Mouse (Mus musculus): Measurements from ENCODE around the gene Cd274. TPM values are rescaled to one million over a fixed set of nuclear protein-coding genes. Genes with fewer than 3 reads are reported as not detected.

Gene Cd274
- total RNA-seq (2015) (7.7 and 12.5 TPM in 2 replicates), total RNA-seq (2017) (4.3 and 5.8 TPM in 2 replicates)

- ATAC-seq (replicated peaks; ENCODE audit: poor library complexity) = peak; percentile 93
Measured at GRCm38 (mm10) chr19:29366969-29367622, at the start of gene Cd274, which contains the start of gene Plgrkt. Gene Cd274 (plus strand): TSS chr19:29367455. Gene Plgrkt (minus strand): TSS chr19:29367390.

DNA sequence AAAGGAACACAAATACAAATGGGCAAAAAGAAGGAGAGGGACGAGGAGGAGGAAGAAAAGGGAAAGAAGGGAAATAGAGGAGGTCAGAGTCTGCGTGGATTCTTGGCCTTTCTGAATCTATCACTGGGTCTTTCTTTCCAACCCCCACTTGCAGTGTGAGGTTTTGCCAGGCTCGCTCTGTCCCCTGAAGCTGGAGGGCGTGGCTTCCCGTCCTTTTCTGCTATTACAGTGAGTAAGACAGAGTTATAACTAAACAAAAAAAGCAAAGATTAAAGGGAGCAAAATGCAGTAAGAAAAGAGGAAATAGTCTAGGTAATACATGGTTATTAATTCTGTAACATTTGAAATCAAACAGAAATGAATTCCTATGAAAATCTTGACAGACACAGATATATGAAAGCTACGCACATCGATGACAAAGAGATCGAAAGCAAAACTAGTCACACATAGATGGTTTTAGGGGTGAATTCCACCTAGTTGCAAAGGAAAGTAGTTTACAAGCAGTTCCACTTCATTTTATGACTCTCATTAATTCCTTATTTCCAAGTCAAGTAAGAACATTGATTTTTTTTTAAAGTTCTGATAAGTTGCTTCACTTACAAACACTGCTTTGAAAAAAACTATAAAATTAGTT, 43.7 kb upstream of the Cd274 start:
- ATAC-seq (replicated peaks; ENCODE audit: poor library complexity) = 0 out of 2 replicates have a peak, but pooled peaks have one; percentile 29

- ATAC-seq (replicated peaks; ENCODE audit: poor library complexity) = peak; percentile 96
Measured at GRCm38 (mm10) chr19:29325053-29325851, 42.0 kb upstream of the Cd274 start, which contains the start of gene Insl6. Gene Insl6 (minus strand): TSS chr19:29325356.

DNA sequence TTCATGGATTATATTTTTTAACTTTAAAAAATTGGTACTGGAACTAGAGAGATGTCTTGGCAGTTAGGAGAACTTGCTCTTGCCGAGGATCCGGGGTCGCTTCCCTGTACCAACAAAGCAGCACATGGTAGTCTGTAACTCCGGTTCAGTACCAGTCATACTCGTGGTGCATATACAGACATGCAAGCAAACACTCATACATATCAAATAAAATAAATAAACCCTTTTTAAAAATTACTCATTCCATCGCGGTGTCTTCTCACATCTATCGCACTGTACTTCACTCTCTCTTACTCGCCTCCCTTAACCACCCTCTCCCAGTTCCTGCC, 41.4 kb upstream of the Cd274 start:
- ATAC-seq (replicated peaks; ENCODE audit: poor library complexity) = no peak

DNA sequence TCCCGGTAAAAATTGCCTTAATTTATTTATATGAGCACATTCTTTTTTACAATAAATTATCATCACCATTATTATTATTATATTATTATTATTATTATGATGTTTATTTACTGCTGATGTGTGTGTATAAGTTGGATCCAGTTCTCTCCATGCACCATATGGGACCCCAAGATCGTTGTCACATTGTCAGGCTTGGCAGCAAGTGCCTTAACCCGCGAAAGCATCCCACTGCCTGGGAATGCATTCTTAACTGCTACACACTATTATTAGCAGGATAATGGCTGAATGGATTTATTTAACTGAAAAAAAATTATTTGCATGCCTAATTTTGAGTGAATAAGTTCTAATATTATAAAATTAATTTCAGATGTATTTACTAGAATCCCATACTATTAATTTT, 40.9 kb upstream of the Cd274 start:
- no peak for ATAC-seq (replicated peaks; ENCODE audit: poor library complexity)

DNA sequence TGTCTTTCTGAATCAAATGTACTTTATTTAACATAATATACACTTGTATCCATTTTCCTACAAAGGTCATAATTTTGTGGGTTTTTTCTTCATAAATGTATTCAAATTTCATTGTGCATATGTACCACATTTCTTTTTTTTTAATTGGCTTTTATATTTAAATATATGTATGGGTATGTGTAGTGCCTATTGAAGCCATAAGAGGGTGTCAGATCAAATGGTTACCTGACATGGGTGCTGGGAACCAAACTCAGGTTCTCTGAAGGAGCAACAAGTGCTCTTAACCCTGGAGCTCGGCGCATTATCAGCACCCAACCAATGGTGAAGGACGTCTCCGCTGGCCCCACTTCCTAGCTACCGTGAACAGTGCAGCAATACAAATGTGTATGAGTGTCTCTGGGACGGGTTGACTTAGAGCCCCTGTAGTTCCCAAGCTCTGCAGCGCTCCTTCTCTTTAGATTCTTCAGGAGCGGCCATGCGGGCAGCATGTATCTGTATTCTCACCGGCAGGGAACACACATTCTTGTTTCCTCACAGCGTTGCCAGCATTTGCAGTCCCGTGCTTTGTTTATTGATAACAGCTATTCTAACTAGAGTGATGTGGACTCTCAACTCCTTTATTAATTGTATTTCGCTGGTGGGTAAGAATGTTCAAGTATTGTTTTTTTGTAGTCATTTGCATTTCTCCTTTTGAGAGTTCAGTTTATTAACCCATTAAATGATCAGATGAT, 40.3 kb upstream of the Cd274 start:
- ATAC-seq (replicated peaks; ENCODE audit: poor library complexity) = no peak

DNA sequence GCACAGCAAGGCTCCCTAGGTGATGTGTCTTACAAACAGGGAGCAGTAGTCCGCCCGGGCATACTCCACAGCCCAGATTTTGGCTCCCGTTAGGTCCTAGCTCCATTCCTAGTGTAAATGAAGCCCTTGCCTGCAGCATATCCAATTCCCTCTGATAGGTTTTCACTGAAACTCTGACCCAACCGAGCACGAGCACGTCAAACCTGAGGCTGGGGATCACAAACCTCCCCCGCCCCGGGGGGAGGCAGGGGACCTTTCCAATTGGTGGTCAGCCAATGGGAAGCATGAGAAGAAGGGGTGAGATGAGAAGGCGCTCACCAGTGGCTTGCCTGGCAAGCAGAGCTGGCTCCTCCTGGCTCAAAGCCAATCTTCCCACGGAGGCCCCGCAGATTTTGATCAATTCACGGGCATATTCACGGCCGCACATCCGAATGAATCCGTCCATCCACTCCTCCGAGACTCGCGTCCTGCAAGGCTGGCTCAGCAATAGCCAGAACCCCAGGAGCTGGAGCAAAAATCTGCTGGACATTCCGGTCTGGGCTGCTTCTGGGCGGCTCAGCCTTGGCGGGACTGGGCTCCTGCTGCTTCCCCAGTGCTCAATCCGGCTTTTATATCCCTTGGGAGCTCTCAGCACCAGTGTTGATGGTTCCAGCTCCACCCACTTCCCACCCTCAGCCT, 33.0 kb upstream of the Cd274 start, which contains the start of gene Rln1:
Gene Rln1, minus strand, starts transcription at position 603 of the 678 bp plus-strand sequence.
- no peak for ATAC-seq (replicated peaks; ENCODE audit: poor library complexity)

DNA sequence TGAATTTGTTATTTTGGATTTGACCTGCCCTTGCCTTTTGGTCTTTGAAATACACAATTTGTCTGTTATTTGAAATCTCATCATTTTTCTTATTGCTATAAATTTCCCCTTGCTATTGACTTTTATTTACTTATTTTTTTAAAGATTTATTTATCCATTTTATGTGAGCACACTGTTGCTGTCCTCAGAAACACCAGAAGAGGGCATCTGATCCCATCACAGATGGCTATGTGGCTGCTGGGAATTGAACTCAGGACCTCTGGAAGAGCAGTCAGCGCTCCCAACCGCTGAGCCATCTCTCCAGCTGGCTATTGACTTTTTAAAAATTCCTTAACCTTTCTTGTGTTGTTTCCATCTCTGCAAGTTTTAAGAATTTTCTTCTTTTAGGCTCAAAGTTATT, 30.6 kb upstream of the Cd274 start:
- no peak for ATAC-seq (replicated peaks; ENCODE audit: poor library complexity)

DNA sequence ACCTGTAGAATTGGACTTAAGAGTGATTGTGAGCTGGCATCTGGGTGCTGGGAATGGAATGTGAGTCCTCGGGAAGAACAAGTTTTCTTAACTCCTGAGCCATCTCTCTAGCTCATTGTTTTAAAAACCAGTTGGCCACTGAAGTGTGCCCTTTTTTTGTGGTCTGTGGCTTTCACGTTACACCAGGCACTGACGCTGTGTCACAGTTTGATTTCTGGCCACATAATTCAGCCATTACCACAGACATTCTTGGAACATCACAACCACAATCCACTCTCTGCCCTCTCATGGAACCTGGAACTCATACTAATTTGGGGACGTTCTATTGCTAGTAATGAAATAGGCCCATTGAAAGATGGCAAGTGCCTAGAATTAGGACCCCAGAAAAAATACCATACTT, 26.2 kb upstream of the Cd274 start:
- ATAC-seq (replicated peaks; ENCODE audit: poor library complexity) = 0 out of 2 replicates have a peak, but pooled peaks have one; percentile 11

GRCm38 (mm10) chr19:29342281-29342680, 25.0 kb upstream of the Cd274 start:
- ATAC-seq (replicated peaks; ENCODE audit: poor library complexity) = no peak

GRCm38 (mm10) chr19:29344868-29345267, 22.4 kb upstream of the Cd274 start:
- no peak for ATAC-seq (replicated peaks; ENCODE audit: poor library complexity)

DNA sequence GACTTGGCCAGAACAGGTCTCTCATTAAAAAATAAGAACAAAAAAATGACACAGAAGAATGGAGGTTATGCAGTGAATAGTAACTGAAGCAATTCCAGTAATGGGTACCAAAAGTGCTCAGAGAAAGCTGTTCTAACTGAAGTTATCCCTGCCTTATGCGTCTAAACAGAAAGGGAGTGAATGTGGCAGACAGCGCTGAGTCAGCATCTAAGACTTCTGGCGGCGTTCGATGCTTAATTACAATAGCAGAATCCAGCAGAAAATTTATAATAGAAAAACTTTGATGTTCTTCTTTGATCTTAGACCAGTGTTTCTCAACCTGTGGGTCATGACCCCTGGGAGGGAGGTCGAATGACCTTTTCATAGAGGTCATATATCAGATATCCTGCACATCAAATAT, 21.6 kb upstream of the Cd274 start:
- no peak for ATAC-seq (replicated peaks; ENCODE audit: poor library complexity)

DNA sequence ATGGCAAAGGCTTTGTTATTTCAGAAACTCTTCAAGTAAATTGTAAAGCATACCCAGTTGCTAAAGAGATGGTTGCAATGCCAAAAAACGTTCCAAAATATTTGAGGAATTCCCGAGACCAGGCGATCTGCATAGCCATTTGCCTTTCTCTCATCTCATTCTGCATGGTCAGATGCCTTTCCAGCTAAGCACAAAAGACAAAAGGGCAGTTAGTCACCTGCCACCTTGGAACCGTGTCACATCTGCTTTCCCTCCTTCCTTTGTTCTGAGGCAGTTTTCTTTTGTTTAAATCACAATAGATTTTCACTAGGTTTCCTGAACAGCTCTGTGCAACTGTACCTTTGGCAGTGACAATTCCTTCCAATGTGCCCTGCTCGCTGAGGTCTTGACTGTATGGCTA, 16.3 kb upstream of the Cd274 start:
- ATAC-seq (replicated peaks; ENCODE audit: poor library complexity) = no peak

DNA sequence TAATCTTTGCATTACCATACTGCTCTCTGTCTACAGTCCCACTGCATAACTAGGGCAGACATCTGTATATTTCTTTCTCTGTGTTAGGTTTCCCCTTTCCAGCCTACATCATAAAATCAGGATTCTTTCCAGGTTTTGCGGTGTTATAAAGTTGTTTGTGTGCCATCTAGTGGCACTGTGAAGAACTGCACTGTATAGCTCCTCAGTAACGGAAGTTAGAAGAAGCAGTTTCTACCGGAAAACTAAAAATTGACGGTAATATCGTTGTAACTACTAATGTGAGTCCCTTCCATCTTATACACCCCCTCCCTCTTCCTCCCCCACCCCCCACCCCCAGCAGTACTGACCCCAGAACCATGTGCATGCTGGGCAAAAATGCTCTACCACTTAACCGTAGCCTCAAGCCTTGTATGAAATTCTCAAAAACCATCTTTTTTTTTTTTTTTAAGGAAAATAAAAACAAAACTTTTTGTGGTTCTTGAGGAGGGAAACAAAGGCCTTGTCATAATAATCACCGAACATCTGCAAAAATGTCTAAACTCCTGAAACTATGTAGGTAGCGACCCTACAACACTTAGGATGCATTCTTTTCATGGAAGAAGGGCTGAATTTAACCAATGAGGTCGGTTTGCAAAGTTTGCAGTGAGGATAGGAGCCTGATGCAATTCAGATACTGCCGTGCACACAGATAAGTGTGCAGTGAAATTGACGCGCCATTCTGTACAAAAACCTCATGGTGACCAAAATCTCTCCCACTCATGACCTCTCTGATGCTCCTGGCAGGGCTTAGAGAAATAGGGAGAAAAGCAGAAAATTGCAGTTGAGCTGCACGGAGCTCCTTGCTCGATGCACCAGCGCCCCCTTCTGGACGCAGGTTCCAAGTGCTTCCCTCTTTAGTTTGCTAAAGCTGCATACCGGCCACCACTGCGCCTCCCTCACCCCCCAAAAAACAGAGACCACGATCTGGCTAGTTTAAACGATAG, 12.1 kb upstream of the Cd274 start:
- peak; percentile 98 for ATAC-seq (replicated peaks; ENCODE audit: poor library complexity)

DNA sequence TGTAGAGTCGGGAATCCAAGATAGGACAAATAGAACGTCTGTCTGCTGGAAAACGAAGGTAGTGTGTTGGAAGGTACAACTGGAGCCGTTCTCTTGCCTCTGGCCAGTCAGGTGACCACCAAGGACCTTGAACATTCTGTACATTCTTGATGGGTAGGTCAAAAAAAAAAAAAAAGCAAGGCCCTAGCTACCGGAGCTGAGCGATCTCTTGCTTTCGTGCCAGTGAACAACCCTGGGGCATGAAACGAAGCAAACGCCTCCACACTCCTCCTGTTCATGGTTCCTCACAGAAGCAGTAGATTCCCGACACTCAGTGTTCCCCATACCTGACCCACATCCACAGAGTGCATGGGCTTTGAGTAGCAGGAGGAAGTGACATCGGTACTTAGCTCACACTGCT, 11.0 kb upstream of the Cd274 start:
- no peak for ATAC-seq (replicated peaks; ENCODE audit: poor library complexity)

DNA sequence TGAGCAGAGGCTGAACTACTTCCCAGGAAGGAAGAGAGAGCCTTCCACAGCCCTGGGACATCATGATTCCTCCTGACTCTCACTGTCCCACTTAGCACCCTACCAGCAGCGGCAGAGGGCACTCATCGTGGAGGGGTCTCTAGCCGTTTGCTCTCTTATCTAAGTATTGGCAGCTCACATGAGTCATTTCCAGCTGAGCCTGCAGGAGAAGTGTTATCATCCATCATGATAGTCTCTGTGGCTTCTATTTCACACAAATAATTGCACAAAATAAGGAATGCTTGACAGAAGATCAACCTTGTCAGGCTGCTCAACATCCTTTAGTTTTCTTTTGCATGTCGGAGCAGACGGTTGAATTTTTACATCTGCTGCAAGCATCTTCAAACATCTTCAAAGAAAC, 7.0 kb upstream of the Cd274 start:
- no peak for ATAC-seq (replicated peaks; ENCODE audit: poor library complexity)

DNA sequence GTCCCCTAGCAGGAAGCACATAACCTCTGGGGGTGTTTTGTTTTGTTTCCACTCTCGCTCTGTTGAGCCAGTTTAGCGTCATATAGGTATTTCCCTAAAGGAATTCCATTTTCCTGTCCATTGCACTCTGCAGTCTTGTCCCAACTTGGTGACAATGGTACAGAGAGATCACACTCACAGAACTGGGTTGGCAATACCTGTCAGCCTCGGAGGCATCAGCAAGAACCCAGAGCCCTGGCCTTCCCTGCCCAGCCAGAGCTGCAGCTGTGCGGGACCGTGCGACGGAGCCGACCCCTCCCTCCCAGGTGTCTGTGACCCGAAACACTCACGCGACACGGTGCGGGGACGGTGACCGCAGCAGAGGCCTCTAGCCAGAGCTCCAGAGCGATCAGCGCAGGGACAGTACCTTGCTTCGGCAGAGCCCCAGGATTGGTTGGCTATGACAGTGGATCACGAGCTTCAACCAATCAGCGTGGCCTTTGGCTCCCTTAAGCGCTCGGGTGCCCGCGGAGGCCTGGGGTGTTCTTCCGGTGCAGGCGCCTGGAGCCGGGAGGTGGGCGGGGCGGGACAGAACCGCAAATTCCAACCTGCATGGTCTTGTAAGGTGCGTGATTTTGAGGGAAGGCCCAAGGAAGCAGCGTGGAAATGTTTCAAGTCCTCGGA, 5.7 kb upstream of the Cd274 start:
- peak; percentile 99 for ATAC-seq (replicated peaks; ENCODE audit: poor library complexity)

- no peak for ATAC-seq (replicated peaks; ENCODE audit: poor library complexity)
Measured at GRCm38 (mm10) chr19:29362173-29362930, 4.9 kb upstream of the Cd274 start.
